Mouse (Mus musculus): Measurements from ENCODE around the gene Fbxw21. TPM values are rescaled to one million over a fixed set of nuclear protein-coding genes. Genes with fewer than 3 reads are reported as not detected.

The Fbxw21 gene
- total RNA-seq, 2 experiments from 2014 or later, result not detected

DNA sequence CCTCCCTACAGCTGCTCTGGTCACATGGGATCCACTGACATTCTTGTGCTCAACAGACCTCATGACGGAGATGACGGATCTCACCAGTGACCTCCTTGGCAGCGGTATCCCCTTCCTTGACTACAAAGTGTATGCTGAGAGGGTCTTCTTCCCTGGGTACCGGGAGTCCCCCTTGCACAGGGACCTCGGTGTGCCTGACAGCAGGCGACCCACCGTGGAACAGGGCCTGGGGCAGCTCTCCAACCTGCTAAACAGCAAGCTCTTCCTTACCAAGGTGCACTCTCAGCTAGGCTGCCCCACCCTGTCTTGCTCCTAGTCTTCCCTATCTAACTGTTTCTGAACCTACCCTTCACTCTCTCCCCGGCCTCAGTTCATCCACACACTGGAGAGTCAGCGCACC is 50.2 kb downstream of the Fbxw21 start:
- DNase-seq (ENCODE audit: low spot score in 2 of 2), result no peak

DNA sequence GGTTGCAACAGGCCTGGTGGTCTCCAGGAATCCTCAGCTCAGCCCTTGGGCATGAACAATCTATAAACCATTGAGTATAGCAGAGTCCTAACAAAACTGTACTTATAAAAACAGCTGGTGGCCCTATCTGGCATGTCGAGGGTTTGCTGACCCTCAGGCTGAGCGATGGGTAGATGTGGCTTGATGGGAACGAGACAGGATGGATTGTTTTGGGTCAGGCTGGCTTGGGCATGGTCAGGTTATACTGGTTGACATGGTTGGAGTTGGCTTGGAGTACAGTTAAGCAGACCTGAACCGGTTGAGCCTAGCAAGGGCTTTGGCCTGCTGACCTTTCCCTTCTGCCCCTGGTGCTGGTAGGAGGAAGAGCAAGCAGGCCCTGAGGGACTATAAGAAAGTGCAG is 50.7 kb downstream of the Fbxw21 start:
- DNase-seq (ENCODE audit: low spot score in 2 of 2), result no peak

DNA sequence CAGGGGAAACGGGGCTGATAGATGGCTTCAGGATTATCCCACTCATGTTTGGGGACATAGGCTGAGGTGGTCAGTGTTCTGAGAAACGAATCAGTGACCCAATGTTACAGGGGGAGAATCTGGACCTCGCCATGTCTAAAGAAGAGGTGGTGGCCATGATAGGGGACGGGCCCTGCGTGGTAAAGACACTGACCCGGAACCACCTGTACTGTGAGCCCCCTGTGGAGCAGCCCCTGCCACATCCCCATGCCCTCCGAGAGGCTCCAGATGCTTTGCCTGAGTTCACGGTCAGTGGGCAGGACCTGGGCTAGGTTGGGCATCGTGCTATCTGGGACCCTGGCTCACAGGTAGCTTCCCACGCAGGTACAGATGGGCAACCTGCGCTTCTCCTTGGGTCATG is 51.6 kb downstream of the Fbxw21 start:
- DNase-seq (ENCODE audit: low spot score in 2 of 2), result no peak

DNA sequence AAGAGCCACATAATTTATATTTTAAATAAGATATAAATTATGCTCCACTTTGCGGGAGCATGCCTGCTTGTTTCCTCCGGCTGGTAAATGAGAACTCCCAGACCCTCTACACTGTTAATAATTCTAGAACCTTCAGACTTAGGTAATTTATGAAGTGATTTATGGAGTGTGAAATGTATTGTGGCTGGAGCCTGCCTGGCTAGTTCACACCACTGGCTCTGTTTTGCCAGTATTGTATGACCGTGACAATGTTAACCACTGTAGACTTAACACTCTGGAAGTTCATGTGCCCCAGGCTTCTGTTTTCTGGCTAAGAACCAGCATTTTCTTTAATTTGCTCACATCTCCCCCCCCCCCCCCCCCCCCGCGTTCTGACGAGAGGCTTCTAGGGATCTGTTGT is 54.5 kb downstream of the Fbxw21 start:
- DNase-seq (ENCODE audit: low spot score in 2 of 2), result no peak

DNA sequence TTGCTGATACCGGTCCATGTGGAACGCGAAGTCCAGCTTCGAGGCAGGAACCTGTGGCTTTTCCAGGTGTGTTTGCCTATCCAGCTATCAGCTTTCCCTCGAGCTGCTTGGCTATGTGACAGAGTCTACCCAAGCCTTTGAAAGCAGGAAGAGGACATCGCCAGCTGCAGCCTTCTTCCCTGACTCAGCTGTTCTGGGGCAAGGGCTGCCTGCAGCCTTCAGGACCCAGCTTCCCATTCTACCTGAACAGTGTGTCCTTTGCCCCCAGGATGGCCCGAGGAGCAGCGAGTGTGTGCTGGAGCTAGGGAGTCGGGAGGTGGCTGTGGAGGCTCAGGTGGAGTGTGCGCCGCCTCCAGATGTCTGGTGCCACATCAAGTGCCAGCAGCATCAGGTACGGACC is 56.2 kb downstream of the Fbxw21 start:
- DNase-seq (ENCODE audit: low spot score in 2 of 2), result no peak

DNA sequence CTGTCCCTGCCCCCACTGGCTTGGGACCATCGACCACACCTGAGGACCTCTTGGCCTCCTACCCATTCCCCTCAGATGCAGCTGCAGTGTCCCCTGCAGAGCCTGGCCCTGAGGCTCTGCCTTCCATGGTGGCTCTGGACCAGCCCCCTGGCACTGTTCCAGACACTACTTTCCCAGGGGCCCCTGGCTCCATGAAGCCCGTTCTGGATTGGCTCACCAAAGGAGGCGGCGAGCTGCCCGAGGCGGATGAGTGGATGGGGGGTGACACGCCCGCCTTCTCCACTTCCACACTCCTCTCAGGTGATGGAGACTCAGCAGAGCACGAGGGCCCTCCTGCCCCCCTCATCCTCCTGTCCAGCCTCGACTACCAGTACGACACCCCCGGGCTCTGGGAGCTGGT is 56.8 kb downstream of the Fbxw21 start:
- DNase-seq (ENCODE audit: low spot score in 2 of 2), result peak; percentile 55 to 74

DNA sequence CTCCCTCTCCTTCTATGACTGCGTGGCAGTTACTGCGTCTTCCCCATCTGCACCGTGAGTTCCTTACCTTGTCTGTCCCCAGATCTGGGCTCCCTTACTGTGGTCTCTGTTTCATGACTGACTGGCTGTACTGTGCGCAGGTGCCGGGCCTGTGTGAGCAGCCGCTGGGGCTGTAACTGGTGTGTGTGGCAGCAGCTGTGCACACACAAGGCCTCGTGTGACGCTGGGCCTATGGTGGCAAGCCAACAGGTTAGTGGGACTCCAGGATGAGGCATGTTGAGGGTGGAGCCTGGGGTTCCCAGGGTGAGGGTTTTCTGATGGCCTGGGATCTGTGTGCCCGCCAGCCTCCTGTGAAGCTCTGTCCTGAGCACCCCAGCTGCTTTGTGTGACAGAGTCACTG is 57.8 kb downstream of the Fbxw21 start:
- DNase-seq (ENCODE audit: low spot score in 2 of 2), result no peak

DNA sequence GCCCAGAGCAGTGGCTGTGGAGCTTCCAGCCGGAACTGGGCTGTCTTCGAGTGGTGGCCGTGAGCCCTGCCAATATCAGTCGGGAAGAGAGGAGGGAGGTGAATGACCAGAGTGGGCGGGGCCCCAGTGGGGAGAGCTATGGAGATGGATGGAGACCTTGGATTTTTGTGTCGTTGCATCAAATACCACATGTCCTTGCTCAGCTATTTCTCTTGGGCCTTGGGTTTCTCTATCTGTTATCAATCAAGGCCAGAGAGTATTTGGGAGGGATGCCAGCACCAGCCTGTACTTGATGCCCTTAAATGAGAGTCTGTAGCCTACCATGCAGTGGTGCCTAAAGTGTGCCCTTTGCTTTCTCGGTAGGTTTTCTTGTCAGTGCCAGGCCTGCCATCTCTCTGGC is 58.6 kb downstream of the Fbxw21 start:
- no peak for DNase-seq (ENCODE audit: low spot score in 2 of 2)

DNA sequence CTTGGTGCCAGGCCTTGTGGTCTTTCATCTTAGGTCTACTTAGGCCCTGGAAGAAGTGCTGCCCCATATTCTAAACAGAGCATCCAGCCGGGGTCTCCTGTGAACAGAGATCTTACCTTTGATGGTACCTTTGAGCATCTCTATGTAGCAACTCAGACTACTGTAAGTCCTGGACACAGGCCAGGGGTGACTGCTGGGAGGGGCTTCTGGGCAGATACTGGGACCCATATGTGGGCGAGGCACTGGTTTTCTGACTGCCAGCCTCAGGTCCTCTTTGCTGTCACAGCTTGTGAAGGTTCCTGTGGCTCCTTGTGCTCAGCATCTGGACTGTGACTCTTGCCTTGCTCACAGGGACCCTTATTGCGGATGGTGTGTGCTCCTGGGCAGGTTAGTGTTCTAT is 59.3 kb downstream of the Fbxw21 start:
- DNase-seq (ENCODE audit: low spot score in 2 of 2), result no peak

DNA sequence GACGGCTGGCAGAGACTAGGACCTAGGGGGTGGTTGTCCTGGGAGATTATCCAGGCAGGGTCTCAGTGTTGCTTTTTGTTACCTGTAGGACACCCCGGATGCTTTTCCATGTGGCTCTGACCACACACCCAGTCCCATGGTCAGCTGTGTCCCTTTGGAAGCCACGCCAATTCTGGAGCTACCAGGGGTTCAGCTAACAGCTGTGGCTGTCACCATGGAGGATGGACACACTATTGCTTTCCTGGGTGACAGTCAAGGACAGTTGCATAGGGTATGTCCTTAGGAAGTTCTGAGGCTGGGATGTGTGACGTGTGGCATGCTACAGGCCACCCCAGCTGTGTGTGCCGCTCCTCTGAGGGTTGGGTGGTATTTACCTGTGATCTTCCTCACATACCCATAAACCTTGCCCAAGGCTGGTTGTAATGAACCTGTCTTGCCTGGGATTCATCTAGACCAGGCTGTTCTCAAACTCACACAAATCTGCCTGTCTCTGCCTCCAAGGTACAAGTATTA is 59.9 kb downstream of the Fbxw21 start:
- no peak for DNase-seq (ENCODE audit: low spot score in 2 of 2)

DNA sequence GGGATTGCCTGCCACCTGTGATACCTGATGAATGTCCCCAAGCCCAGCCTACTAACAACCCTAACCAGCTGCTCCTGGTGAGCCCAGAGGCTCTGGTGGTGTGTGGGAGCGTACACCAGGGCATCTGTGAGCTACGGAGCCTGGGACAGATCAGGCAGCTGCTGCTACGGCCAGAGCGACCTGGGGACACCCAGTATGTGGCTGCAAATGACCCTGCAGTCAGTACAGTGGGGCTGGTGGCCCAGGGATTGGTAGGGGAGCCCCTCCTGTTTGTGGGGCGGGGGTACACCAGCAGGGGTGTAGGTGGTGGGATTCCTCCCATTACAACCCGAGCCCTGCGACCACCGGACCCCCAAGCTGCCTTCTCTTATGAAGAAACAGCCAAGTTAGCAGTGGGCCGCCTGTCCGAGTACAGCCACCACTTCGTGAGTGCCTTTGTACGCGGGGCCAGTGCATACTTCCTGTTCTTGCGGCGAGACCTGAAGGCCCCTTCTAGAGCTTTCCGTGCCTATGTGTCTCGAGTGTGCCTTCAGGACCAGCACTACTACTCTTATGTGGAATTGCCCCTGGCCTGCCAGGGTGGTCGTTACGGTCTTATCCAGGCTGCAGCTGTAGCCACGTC is 61.4 kb downstream of the Fbxw21 start:
- no peak for DNase-seq (ENCODE audit: low spot score in 2 of 2)

DNA sequence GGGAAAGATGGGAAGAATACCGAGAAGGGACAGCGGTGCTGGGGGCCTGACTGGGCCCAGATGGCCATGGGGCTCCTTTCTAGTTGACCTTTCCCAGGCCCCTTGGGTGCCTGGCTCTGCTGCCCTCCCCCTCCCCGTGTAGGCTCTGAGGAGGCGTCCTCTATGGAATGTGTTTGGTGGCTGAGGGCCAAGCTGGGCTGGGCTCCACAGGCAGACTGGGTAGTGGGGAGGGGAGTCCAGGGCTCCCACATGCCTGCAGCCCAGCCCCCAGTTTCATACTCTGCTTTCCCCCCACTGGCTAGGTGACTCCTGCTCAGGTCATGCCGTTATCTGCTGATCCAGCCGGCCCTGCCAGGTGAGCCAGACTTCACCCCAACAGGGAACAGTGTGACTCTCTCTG is 62.9 kb downstream of the Fbxw21 start:
- DNase-seq (ENCODE audit: low spot score in 2 of 2), result peak; percentile 60 to 75

DNA sequence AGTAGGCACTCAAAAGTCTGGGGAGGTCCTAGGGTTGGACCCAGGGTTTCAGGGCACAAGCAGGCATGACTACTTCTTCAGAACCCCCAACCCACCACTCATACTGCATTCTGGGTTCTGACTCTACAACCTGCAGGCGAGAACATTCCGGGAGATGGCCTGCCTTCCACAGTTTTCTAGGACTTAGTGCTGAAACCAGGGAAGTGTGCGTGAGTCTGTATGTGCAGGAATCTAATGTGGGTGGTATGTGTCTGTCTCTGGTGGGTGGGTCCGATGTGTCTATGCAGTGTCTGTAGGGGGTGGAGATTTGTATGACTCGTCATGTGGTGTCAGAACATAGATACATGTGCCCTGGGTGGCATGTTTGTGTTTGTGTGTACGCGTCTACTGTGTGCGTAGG is 63.5 kb downstream of the Fbxw21 start:
- no peak for DNase-seq (ENCODE audit: low spot score in 2 of 2)

DNA sequence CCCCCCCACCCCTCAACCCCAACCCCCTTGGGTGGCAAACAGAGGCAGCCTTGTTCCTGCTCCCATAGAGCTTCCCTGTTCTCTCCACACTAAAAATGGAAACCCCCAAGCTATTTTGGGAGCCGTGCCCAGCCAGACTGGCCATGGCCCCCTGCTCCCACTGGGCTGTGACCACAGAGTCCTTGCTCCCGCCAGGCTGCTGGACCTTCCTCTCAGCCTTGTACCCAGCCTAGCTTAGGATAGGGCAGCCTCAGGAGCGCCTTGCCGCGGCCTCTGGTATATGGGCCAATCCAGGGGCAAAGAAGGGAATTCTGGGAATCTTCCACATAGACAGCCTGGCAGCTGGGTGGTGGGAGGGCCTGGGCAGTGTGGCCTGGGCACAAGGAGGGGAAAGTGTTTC is 64.0 kb downstream of the Fbxw21 start:
- DNase-seq (ENCODE audit: low spot score in 2 of 2), result peak; percentile 76 to 84

DNA sequence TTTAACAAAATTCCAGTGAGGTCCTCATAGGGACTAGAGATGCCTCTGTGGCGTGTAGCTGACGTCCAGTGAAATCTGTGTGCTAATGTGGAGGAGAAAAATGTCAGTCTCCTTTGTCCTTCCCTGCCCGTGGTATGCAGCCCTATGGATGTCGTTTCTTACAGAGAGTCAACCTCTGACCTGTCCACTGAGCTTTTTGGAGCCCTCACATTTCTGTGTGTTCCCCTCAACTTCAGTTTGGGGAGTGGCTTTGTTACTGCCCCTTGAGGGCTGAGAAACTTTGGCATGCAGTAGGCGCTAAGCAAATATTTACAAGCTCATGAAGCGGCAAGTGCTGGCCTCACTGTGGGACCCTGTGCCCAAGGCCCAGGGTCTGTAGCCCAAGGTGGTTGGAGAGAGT is 64.5 kb downstream of the Fbxw21 start:
- no peak for DNase-seq (ENCODE audit: low spot score in 2 of 2)

DNA sequence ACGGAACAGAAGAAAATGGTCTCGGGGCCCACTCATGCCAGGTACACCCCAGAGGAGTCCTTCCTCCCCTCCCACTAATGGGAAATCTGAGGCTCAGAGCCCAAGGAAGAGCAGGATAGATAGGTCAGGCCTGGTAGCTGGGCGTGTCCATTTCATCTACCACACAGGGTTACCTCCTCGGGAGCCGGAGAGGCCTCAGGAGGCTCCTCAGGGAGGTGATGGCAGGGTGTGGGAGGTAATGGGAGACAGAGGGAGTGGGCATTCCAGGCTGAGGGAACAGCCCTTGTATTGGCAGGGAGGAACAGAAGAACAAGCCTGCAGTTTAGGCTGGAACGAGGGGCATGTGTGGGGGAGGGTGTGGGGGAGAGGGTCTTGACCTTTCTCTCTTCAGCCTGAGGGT is 65.0 kb downstream of the Fbxw21 start:
- DNase-seq (ENCODE audit: low spot score in 2 of 2), result no peak

DNA sequence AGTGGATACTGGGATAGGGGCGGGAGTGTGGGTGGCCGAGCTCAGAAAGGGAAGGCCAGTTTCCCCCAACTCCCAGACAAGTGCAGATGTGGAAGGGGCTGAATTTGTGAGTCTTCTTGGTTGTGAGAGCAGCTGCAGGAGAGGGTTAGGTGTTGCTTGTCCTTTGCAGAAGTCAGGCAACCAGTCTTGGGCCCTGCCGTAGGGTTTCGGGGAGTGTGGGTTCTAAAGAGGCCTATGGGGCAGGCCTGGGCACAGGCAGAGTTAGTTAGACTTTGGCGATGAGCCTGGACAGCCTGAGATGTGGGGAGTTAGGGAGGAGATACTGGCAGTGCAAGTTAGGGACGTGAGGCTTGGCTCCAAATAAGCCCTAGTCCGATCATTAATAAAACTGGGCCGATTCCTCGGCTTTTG is 65.6 kb downstream of the Fbxw21 start:
- peak; percentile 41 to 58 for DNase-seq (ENCODE audit: low spot score in 2 of 2)

DNA sequence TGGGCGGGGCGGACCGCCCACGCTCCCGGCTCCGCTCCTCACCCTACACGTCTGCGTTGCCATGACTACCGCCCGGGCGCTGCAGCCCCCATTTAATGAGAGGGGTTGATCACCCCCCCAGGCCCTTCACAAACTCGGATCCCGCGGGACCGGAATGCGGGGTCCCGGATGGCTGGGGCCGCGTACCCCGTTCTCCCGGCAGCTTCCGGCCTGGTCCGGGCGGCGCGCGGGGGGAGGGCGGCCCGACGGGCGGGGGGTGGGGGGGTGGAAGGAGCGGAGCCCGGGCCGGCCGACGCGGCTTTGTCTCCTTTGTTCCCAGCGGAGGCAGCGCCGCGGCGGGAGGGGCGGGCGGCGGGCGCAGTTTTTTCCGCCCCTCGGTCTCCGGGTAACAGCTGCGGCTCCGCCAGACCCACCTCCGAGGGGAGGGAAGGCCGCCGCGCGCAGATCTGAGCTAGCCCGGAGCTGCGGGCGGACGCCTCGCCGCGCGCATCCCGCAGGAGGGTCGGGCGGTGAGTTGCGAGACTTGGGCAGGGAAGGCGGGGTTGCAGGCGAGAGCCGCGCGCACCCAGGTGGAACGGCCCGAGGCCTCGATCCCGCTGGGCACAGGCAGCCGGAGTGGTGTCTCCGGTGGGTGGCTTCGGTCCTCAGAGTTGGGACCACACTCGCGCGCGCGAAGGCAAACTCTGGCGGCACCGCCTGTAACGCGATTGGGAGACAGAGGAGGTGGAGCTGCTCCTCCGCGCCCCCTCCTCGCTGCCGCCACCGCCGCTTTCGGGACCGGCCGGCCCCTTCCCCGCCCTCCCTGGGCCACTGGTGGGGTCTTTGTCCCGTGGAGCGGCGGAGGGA is 66.5 kb downstream of the Fbxw21 start, which contains the start of gene Plxnb1:
Gene Plxnb1 (plus strand): TSS at position 253 of the 846 bp plus-strand sequence.
- DNase-seq (ENCODE audit: low spot score in 2 of 2), result peak; percentile 80 to 86

DNA sequence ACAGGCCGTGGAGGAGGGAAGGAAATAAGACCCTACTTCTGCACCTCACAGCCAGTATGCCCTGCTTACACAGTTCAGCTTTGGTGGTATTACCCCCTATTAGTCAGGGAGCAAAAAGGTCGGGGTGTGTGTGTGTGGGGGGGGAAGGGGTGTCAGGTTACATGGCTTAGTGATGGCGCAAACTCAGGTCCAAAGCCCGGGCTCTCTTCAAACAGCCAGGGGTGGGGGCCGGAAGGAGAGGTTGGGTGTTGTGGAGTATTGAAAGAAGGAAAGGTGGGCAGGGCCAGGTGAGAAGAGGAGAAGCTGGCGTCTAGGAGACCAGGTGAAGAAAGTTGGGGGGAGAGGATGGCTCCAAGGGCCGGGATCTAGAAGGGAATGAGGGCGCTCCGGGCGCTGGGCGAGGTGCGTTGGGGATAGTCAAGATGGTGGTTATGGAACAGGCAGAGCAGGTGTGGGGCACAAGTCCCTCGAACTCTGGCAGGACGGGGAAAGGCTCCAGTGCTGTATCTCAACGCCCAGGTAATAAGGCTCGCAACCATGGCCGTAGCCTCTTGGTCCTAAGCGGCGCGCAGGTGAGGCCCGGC is 67.2 kb downstream of the Fbxw21 start:
- no peak for DNase-seq (ENCODE audit: low spot score in 2 of 2)

DNA sequence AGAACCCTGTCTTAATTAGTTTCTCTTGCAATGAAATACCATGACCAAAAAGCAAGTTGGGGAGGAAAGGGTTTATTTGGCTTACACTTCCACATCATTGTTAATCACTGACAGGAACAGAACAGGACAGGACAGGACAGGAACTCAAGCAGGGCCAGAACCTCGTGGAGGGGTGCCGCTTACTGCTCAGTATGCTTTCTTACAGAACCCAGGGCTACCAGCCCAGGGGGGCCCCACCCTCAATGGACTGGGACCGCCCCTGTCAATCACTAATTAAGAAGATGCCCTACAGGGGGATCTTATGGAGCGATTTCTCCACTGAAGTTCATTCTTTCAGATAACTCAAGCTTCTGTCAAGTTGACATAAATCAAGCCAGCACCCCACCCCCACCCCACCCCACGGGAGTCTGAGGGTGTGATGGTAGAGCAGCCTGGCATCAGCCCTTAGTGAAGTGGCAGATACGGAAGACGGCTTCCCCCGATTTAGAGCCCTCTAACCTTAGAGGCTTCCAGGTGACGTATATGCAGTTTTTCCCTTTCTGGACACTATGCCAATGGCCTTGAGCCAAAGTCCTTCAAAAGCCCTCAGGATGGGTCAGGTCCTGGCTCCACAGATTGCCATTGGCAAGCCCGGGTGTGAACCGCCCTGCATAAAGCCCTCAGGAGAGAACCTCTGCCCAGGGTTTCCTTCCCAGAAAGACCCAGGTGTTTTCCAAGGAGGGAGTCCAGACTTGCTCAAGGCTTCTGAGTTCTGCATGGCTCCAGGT is 67.9 kb downstream of the Fbxw21 start:
- no peak for DNase-seq (ENCODE audit: low spot score in 2 of 2)

DNA sequence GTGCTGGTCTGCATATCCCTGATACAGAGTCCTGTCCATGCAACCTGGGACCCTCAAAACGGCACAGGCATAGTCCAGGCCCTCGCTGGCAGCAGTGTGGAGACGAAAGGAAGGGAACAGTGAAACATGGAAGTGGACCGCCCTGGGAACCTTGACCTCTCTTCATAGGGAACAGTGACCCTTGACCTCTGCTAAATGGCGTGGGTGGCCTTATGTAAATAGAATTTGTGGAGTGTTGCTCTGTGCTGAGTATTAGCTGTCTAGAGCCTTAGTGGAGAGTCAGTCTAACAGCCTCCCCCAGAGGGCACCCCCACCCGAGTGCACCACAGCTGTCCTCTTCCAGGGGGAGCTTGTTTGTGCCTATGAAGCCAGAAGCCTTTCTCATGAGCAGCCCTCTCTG is 69.0 kb downstream of the Fbxw21 start:
- DNase-seq (ENCODE audit: low spot score in 2 of 2), result no peak

DNA sequence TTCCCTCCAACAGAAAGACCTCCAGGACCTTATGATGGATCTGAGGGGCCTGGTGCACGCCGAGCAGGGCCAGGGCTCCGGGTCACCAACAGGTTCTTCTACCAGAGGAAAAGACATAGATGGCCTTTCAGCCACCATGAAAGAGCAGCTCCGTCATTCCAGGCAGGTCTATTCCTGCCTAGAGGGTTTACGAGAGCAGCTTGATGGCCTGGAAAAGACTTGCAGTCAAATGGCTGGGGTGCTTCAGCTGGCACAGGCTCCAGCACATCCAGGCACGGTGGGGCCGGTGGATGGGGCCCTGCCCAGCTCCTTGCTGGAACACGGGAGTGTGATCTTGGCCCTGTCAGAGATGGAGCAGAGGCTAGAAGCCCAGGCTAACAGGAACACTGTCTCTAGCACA is 70.0 kb downstream of the Fbxw21 start:
- no peak for DNase-seq (ENCODE audit: low spot score in 2 of 2)
